In the genomic region with DNA sequence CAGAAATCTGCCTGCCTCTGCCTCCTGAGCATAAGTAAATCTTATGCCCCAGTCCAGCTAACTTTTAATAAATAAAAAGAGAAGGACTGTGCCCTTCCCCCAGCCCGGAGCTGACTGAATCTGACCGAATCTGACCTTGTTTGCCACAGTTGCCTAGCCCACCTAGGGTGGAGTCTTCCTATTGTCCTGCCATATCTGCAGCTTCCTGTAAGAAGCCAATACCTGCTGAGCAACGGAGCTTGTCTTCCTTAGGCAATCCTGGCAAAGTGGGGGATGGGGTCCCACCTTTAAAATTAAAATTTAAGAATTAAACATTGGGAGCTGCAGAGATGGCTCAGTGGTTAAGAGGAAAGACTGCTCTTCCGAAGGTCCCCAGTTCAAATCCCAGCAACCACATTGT, we compare ENCODE assay signal across 19 mouse cellular contexts.
"Had no signal": no experiment of that assay in that cellular context is flagged by ENCODE, and none has a peak within 500 bp of the region (broad histone marks: within the 10 kb centered on the region; RNA-seq: fewer than 3 reads in every experiment).

No protein-coding gene starts in this region.

- DNase-seq: liver, postnatal 0 days; lung, adult 2 months; lung, postnatal 14 days; lung, postnatal 36 days; midbrain, embryonic 14.5 days; retina, postnatal 1 day; right cerebral cortex, adult 18-20 months; right cerebral cortex, postnatal 25 days; right cerebral cortex, postnatal 4 days; spleen, adult 18-20 months; thymus, adult 18-20 months; thymus, postnatal 14 days; thymus, postnatal 36 days had no signal

- H3K27ac ChIP-seq: lung, embryonic 15.5 days; macrophage; midbrain, embryonic 12.5 days; neural tube, embryonic 13.5 days; neural tube, embryonic 15.5 days had no signal

- H3K4me3 ChIP-seq: lung, embryonic 15.5 days; megakaryocyte, embryonic 14.5 days; midbrain, embryonic 12.5 days; neural tube, embryonic 13.5 days; neural tube, embryonic 15.5 days had no signal

- H3K9ac ChIP-seq: liver, postnatal 0 days; lung, embryonic 15.5 days; midbrain, embryonic 12.5 days; neural tube, embryonic 13.5 days; neural tube, embryonic 15.5 days had no signal

- H3K27me3 ChIP-seq: lung, embryonic 15.5 days; megakaryocyte, embryonic 14.5 days; midbrain, embryonic 12.5 days; neural tube, embryonic 13.5 days; neural tube, embryonic 15.5 days had no signal

- H3K9me3 ChIP-seq: lung, embryonic 15.5 days; midbrain, embryonic 12.5 days; neural tube, embryonic 13.5 days; neural tube, embryonic 15.5 days had no signal
